Mouse (Mus musculus) layer of hippocampus, postnatal 10 days (tissue): ENCODE measurements around the gene 4930539E08Rik. TPM values are rescaled to one million over a fixed set of nuclear protein-coding genes. Genes with fewer than 3 reads are reported as not detected.

Experiments used
- DNase-seq, 2 experiments: peaks; one replicate each; pipeline ENCODE4 v3.0.0; 2021; ENCODE audit warnings: low spot score in 2 of 2
- long read RNA-seq: library from polyadenylated mRNA; stranded (forward); transcript quantifications from one replicate; pipeline ENCODE4 v2.0.0, GENCODE M21; 2023
- total RNA-seq, 2 experiments: library from RNA; stranded (reverse); gene quantifications; 2 replicates each; pipeline ENCODE4 v1.2.3; 2021

Gene 4930539E08Rik
- 1 to 10 TPM; 4.7 to 5.1 TPM for total RNA-seq
- long read RNA-seq, partial matches to known transcripts: 1 of 5 reads
- long read RNA-seq, other reads (novel, unspliced or antisense): 4 of 5 reads

DNA sequence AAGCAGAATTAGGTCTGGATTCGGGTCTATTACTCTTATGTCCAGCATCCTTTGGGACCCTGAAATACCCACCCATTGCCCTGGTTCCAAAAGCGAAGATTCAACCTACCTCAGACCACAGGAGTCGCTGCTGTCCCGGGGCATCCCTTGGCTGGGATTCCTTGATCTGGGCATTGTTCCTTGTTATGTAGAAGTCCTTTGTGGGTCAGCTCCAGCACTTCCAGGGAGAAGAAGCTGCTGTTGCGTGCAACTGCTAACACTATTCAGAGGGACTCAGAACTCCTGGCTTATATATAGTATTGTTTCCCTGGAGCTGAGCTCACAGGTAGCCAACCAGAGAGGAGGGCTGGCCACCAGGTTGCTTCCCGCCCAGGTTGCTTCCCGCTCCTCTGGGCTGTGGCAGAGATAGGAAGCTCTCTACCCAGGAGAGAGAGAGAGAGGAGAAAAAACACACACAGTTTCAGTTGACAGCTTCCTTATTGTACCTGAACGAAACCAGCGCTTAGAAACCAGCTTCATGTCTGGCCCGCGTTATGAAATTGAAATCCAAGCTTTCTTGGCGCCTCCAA is at the start of gene 4930539E08Rik:
TSS of gene 4930539E08Rik (minus strand) at position 265 of the 569 bp plus-strand sequence.
- DNase-seq: no peak

DNA sequence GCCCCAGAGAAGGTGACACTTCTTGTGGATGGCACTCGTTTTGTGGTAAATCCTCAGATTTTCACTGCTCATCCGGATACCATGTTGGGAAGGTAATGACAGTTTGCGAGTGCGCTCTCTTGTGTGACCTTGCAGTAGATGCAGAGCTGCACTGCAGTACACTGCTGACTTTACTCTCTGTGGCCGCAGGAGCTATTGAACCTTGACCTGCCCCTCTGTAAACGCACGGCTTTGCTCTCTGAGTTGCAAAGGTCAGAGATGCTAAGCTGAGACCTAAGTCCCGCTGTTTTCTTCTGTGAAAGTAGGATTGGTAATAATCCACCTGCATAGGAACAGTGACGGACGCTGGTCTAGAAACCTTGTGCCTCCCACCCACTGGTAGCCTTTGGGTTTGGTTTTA is 46.5 kb upstream of the 4930539E08Rik start:
- no peak for DNase-seq

DNA sequence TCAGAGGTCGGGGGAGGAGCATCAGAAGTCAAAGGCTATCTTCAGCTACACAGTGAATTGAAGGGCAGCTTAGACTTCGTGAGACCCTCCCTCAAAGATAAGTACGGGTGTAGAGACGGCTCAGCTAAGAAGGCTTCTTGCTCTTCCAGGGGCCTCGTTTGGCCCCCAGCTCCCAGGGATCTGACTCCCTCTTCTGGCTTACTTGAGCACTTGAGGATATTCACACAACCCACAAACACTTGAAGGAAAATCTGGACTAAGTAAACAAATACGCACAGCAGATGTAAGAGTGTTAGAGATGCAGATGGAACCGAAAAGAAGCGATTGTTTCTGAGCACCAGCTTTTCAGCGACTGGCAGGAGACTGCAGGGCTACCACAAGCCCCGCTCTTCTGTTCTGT is 45.5 kb upstream of the 4930539E08Rik start:
- DNase-seq: no peak

DNA sequence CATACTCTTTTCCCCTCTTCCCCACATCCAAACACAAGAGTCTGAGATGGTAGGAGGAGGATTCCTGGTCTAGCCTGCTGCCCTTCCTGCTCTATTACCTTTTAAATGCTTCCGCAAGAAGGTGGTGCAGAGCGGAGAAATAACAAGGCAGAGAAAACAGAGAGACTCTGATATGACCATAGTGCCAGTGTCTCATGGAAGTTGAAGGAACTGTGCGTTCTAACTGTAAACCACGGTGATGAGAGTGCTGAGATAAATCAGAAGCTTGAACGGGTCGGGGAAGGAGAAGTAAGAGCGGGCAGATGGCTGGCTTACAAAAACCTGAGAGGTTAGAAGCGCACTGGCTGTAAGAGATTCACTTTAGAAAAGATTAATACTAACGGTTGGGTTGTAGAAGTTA is 39.3 kb upstream of the 4930539E08Rik start:
- DNase-seq: no peak

DNA sequence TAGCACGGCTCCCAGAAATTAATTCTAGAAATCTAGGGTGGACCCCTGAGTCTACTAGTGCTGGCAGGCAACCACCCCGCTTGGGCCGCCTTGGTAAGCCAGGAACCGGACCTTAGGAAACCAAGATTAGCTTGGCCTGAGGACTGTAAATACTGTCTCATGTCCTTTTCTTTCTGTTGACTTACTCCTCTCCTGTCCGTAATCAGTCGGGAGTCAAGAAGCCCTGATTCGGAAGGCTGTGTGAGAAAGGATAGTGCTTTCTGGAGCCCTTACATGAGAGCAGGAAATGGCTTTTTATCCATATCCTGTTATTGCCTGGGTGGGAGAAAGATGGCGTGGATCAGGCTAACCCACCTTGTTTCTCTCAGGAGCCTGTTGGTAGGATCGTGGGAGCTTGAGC is 38.1 kb upstream of the 4930539E08Rik start:
- DNase-seq: no peak

DNA sequence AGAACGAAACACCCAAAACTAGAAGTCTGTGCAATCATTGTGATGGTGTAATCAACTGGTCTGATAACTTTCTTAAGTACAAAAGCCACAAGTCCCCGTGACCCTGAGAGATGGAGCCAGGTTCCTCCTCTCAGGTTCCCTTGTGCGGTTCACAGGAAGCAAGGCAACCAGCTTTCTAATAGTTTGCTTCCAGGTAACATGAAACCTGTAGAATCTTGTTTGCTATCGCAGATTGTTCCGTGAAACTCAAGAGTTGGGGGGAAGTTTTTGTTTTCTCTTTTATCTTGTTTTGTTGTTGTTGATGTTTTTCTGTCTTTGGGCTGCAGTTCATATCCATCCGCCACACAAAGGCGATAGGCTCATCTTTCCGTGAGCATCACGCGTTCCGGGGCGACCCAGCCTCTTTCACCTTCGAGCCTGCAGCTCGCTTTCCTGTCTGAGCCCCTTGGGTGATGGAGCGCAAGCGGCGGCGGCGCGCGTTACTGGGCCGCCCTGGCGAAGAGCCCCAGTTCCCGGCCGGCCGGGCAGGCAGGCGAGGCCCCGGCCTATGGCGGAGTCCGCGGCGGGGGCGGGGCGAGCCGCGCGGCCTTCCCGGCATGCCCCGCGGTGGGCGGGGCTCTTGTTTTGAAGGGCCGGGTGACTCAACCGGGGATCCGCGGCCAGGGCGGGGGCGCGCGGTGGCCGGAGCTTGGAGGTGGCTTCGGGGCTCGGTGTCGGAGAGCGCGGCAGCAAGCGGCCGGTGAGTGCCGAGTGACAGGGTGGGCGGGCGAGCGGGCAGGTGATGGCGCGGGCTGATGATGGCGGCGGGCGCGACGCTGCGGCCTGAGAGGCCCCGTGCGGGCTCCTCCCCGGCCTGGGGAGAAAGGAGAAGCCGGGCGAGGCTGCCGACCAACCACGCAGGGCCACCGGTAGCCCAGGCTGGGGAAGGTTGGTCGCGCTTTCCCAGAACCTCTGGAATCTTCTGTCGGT is 37.0 kb upstream of the 4930539E08Rik start, which contains the start of gene Kctd20:
TSS of gene Kctd20 (plus strand) at position 120 of the 969 bp plus-strand sequence.
- peak; percentile 90 to 95 for DNase-seq

DNA sequence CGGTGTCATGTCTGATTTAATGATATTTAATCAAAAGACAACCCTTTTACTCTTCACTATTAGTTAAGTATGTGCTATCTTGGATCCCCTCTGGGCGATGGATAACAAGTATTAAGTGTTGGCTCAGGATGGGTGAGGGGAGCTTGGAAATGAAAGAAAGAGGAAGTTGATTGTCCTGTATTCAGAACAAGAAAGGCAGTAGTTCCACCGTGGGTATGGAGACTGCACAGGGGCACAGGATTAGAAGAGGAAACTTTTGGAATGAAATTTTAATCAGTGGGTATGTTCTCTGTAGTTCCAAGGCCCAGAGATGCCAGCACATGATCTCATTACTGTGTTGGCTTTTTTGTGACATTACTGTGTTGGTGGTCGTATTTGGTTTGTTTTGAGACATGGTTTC is 35.6 kb upstream of the 4930539E08Rik start:
- DNase-seq: no peak

DNA sequence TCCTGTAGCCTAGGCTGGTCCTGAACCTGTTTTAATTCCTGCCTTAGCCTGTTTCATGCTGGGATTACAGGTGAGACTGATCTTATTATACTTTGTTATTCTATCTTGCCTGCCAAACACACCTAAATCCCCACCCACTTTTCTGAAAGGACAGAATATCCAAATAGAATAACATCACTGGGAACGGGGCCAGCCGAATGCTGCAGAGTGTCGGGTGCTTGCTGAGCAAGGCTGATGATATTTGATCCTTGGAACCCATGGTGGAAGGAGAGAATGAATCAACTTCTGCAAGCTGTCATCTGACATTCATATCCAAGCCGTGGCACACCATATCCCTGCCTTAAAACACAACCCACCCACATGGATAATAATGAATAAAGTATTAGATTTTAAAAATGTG is 33.5 kb upstream of the 4930539E08Rik start:
- peak in 1 of 2 experiments; percentile 32 for DNase-seq

DNA sequence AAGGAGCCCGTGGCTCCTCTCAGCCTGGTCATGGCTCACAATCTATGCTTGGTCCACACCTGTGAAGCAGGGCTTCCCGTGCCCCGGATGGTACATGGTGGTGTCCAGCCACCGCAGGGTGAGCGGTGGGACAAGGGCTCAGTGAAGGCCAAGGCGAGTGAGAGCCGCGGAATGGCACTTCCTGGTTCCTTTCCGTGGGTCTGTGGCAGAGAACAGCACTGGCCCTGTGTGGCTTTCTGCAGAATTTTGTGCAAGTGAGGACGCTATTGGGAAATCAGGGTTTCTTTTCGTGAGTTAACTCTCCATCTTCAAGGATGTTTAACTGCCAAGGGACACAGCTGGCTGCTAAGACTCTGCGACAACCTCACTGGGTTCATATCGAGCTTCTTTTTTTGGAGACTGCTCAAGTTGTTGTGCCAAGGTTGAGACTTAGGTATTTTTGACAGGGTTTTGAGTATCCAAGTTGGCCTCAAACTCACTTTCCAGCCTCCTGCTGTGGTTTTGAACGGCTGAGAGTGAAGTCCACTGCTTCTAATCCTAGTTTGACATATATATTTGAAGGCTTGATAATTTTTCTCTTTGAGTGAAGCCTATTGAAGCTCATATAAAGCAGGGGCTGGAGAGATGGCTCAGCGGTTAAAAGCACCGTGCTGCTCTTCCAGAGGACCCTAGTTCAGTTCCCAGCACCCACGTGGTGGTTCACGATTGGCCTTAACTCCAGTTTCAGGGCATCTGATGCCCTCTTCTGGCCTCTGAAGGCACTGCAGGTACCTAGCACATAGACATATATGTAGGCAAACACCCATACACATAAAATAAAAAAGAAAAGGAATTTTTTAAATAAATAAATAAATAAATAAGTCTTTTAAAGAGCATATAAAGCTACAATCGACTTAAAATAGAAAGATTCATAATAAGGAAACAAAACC is 32.2 kb upstream of the 4930539E08Rik start:
- DNase-seq: no peak

DNA sequence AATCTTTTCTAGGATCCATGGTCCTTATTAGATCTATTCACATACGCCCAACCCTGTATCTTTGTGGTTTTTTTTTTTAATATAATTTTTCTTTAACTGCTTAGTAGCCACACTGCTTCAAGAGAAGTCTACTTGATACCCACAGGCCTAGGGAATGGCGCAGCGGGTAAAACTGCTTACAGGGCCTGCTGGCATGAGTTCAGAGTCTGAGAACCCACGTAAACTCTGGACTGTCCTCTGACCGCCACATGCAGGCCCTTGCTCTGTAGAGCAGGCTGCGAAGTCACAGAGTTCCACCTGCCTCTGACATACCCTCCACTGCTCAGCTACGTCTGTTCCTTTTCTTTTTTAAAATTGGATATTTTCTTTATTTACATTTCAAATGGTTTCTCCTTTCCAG is 29.4 kb upstream of the 4930539E08Rik start:
- DNase-seq: no peak

DNA sequence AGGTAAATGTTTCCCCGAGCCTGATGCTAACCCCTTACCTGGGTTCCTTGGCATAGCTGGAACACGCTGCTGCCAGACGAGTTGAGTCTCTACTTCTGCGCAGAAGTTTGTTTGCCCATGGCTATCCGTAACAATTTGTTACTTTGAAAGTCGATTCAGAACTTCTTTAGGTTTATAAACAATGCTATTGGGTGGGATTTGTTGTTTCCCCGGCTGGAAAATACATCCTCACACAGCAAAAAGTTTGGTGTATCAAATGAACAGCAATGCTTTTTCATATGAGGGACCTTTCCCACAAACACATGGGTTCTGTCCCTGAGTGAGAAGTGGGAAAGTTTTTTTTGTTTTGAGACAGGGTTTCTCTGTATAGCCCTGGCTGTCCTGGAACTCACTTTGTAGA is 28.6 kb upstream of the 4930539E08Rik start, which contains the start of gene Pxt1:
TSS of gene Pxt1 (minus strand) at position 101 of the 400 bp plus-strand sequence.
- DNase-seq: no peak

DNA sequence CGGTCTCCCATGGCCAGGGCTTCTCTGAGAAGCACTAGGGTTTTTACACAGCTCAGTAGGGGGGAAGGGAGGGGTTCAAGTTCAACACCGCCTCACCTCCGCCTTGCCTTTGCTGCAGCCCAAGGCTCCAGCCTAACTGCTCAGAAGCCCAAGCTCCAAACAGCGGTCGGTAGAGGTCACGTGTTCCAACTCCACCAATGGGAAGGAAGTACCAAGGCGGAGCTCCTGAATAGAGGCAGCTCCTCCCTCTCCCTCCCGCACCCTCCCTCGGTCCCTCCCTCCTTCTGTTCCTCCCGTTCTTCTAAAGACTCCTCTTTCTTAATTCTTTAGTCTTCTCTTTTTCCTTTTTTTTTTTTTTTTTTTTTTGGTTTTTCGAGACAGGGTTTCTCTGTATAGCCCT is 27.0 kb upstream of the 4930539E08Rik start:
- DNase-seq: no peak

DNA sequence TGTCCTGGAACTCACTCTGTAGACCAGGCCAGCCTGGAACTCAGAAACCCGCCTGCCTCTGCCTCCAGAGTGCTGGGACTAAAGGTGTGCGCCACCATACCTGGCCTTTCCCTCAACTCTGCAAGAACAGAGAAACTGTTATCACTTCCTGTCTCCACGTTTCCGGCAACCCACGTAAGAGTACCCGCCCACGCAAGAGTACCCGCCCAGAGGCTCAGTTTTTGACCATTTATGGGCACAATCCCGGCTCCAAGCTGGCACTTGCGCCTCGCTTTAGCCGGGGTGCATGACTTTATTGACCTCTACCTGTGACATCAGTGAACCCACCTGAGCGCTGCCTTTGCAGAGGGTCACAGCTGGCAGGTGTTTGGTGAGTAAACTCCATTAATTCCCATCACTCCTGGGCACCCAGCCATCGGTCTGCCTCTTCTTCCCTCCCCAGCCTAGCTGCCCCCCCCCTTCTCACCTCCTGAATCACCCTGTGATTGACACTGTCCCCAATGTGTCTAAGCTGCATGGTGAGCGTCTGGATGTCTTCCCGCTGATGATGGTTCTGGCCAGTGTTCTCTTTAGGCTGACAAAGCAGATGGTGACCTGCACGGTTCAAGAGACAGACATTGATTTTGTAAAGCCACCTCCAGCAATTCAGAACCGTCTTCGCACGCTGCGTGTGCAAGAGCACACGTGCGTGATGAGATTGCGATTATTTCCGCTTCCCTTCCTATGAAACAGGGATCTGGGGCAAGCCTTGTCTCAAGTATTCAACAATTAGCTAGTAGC is 25.8 kb upstream of the 4930539E08Rik start:
- DNase-seq: no peak

DNA sequence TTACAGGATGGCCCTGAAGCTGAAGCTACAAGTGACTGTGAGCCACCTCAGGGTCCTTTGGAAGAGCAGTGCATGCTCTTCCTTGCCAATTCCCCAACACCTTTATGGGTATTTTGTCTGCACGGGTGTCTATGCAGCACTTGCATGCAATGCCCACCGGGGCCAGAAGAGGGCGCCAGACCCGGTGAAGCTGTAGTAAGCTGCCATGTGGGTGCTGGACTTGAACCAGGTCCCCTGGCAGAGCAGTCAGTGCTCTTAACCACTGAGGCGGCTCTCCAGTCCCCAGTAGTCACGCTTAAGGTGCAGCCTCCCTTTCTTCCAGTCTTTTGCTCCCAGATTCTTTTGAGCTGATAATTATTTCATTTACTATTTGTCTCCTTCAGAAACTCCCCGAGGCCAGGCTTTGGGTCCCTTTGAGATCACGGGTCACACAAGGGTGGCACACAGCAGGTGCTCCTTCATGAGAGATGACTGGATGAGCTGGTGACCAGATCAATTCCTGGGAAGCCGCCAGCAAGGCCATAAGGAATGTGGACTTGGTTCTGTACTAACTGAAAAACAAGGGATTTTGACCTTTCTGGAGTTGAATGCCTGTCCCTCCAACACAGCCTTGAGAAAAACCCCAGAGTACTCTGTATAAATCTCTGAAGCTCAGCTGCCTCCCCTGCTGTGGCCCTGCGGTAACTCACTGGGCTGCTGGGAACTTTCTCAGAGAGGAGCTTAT is 21.7 kb upstream of the 4930539E08Rik start:
- peak; percentile 57 for DNase-seq

DNA sequence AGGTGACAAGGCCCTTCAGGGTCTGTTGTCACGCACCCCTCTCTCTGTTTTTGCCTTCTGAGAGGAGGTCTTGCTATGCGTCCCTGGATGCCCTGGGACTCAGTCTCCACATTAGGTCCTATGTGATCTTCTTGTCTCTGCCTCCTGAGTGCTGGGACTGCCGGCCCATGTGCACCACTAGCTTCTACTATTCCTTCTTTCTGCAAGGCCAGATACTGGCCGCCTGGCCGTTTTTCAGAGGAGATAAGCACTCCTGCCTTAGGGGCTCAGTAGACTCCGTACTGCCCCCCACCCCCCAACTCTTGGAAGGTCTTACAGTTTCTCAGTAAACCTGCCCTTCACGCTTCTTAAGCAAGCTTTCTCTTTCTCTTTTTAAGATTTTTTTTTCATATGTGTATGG is 21.0 kb upstream of the 4930539E08Rik start:
- no peak for DNase-seq

DNA sequence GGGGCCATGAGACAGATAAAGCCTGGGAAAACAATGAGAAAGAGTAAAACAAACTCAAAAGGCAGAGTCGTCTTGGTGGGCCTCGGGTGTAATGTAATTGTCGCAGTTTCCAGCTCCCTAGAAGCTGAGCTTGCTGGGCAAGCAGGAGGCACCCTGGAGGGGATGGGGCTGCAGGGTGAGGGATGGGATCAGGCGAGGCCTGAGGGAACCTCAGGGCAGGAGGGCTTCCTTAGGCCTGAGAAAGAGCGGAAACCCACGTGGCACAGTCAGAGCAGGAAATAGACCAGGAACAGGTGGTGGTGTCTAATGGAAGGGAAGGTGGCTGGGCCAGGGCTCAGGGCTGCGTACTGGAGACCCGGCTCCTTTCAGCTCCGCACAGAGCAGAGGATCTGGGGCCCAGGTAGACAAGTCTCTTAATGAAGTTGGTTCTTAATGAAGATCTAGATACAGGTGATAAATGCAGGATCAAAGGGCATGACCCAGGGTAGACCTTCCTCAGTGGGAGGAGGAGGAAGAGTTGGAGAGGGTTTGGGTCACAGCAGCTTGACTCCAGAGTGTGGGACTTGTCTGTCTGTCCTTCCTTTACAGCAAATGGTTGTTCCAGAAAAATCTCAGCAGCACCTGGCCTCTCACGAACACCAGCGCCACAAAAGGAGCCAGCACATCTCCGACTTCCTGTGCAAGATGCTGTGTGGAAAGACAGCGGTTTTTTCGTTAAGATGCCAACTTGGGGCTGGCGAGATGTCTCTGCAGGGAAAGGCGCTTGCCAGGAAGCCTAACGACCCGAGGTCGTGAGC is 19.2 kb upstream of the 4930539E08Rik start:
- DNase-seq: no peak

DNA sequence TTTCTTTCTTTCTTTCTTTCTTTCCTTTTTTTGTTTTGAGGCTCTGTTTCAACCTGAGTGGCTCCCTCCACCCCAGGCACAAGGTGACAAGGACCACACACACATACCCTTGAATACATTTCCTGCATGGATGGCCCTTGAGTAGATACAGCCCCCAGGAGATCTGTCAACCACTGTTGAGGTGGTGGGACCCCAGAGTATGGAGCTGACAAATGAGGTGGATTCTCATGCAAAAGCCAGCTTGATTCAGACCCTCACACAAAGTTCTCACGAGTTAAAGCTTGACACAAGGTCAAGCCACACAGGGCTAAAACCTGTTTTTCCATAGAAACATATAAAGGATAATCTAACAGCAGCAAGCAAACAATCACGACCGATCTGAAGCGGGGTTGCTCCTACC is 17.1 kb upstream of the 4930539E08Rik start:
- DNase-seq: no peak

DNA sequence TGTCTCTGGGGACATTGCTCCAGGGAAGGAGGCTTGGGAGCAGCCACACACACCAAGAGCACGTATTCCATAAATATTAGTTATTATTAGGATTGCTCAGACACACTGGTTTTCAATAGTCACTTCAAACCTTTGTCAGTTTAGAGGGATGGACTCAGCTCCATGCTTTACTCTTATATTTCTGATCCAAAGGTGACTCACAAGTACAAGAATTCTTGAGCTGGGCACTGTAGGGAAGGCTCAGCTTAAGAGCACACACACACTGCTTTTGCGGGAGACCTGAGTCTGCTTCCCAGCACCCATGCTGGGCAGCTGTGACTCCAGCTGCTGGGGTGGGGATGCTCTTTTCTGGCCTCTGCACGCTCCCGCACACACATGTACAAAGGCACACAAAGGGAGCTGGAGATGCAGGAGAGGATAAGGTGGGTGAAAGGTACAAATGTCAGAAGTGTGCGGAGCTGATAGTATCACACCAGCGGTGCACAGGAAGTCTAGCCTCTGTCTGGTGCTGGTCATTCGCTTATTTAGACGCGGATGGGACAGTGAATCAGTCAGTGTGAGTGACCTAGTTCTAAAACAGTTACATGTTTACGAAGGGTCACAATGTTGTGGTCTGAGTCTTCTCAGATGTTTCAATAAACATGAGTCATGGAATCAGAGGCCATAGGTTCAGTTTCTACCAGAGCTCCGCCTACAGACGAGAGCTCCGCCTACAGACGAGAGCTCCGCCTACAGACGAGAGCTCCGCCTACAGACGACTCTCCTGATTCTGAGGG is 16.5 kb upstream of the 4930539E08Rik start:
- no peak for DNase-seq
